Mouse (Mus musculus) G1E (cell line): Measurements from ENCODE around the gene Dyrk1a. TPM values are rescaled to one million over a fixed set of nuclear protein-coding genes. Genes with fewer than 3 reads are reported as not detected.

Experiments used
- ATAC-seq: 2 replicates; pipeline ENCODE4 v1.8.0; 2016; ENCODE audit warnings: mild to moderate bottlenecking; ENCODE audit not compliant: insufficient number of reproducible peaks, poor library complexity, low FRiP score, severe bottlenecking; ENCODE audit errors: extremely low read depth
- DNase-seq: peaks from one replicate; pipeline ENCODE4 v3.0.0; 2012; ENCODE audit warnings: low spot score
- H3K27me3 ChIP-seq: 2 replicates; pipeline ENCODE4 v1.6.1; 2012; ENCODE audit warnings: mild to moderate bottlenecking, low read length, inconsistent platforms; ENCODE audit not compliant: insufficient read depth
- H3K36me3 ChIP-seq: replicated peaks from 2 replicates; pipeline ENCODE3; 2012; ENCODE audit warnings: mild to moderate bottlenecking, inconsistent platforms
- H3K4me1 ChIP-seq: 2 replicates; pipeline ENCODE4 v1.6.1; 2012; ENCODE audit warnings: low read depth, low read length, inconsistent platforms, mixed read lengths; ENCODE audit not compliant: insufficient read depth
- H3K4me3 ChIP-seq: 2 replicates; pipeline ENCODE4 v1.5.1; 2012; ENCODE audit warnings: low read depth, mild to moderate bottlenecking, inconsistent platforms, low read length, moderate library complexity, mixed read lengths
- H3K9me3 ChIP-seq: replicated peaks from 2 replicates; pipeline ENCODE4 v1.6.1; 2012; ENCODE audit warnings: inconsistent platforms
- CTCF ChIP-seq: IDR thresholded peaks from 2 replicates; pipeline ENCODE4 v1.5.1; 2012; ENCODE audit warnings: low read depth, low read length, inconsistent platforms, mixed read lengths
- GATA1 ChIP-seq: IDR thresholded peaks from 2 replicates; pipeline ENCODE4 v1.6.1; 2012; ENCODE audit warnings: borderline replicate concordance, low read length, inconsistent platforms, mixed read lengths
- GATA2 ChIP-seq: IDR thresholded peaks from 2 replicates; pipeline ENCODE4 v1.6.1; 2012; ENCODE audit warnings: low read depth, low read length, inconsistent platforms, borderline replicate concordance
- POLR2AphosphoS5 ChIP-seq: IDR thresholded peaks from 2 replicates; pipeline ENCODE4 v1.6.1; 2012; ENCODE audit warnings: low read depth, low read length, inconsistent platforms; ENCODE audit not compliant: insufficient replicate concordance
- TAL1 ChIP-seq: conservative IDR thresholded peaks from 2 replicates; pipeline ENCODE4 v1.6.1; 2012; ENCODE audit warnings: low read depth, low read length, inconsistent platforms, mixed read lengths
- polyA plus RNA-seq: library from polyadenylated mRNA; stranded (reverse); fragments of >175 nt; gene quantifications from 2 replicates; pipeline ENCODE4 v1.2.3, GENCODE M21; 2012
- total RNA-seq, 2 experiments: library from RNA; stranded (forward) in 1 of 2; stranded (reverse) in 1 of 2; fragments of 200-1000 nt in 1 of 2; fragments of >200 nt in 1 of 2; fragmentation: Nextera tagmentation in 1 of 2; gene quantifications; 2 replicates each; pipeline ENCODE4 v1.2.3; 2014 to 2017

The Dyrk1a gene
- total RNA-seq (2014; fragmentation: Nextera tagmentation) (97.8 and 106 TPM in 2 replicates), total RNA-seq (2017) (55.8 and 67.3 TPM in 2 replicates), polyA plus RNA-seq (14.5 and 15.9 TPM in 2 replicates)

GRCm38 (mm10) chr16:94569229-94570176 is at the start of gene Dyrk1a:
TSS of gene Dyrk1a (plus strand) at chr16:94570010.
- TF ChIP-seq GATA1 (no peak), TAL1 (no peak), GATA2 (no peak)
- Histone ChIP-seq H3K36me3 (peaks cover 14% of the 10 kb centered on the region), H3K4me3 (peak within 1 kb of the TSS; percentile 89), H3K4me1 (peaks cover 39% of the 10 kb centered on the region), H3K9me3 (no peaks in the 10 kb centered on the region), H3K27me3 (peaks cover 6% of the 10 kb centered on the region; the same call in 1 of the 2 replicates)
- peak; percentile 95 for ATAC-seq
- peak; percentile 95 for DNase-seq

- H3K4me1 ChIP-seq: peaks cover 31% of the 10 kb centered on the region
- no peak for TF ChIP-seq TAL1
- no peak for TF ChIP-seq GATA2
- TF ChIP-seq GATA1: no peak
- TF ChIP-seq CTCF: no peak
- TF ChIP-seq POLR2AphosphoS5: no peak
Measured at GRCm38 (mm10) chr16:94523594-94524377, 46.0 kb upstream of the Dyrk1a start.

GRCm38 (mm10) chr16:94524691-94525090 is 45.1 kb upstream of the Dyrk1a start:
- no peak for TF ChIP-seq TAL1
- H3K27me3 ChIP-seq: no peaks in the 10 kb centered on the region
- no peaks in the 10 kb centered on the region for H3K9me3 ChIP-seq
- peaks cover 39% of the 10 kb centered on the region for H3K36me3 ChIP-seq
- H3K4me3 ChIP-seq: no peak overlapping the region; the same call in 1 of the 2 replicates
- no peak for ATAC-seq
- DNase-seq: no peak
- H3K4me1 ChIP-seq: peaks cover 29% of the 10 kb centered on the region

More at GRCm38 (mm10) chr16:94523594-94524377, 46.0 kb upstream of the Dyrk1a start:
- Histone ChIP-seq H3K4me3 (no peak overlapping the region), H3K36me3 (peaks cover 49% of the 10 kb centered on the region), H3K9me3 (no peaks in the 10 kb centered on the region), H3K27me3 (no peaks in the 10 kb centered on the region)
- DNase-seq (no peak), ATAC-seq (no peak)

DNA sequence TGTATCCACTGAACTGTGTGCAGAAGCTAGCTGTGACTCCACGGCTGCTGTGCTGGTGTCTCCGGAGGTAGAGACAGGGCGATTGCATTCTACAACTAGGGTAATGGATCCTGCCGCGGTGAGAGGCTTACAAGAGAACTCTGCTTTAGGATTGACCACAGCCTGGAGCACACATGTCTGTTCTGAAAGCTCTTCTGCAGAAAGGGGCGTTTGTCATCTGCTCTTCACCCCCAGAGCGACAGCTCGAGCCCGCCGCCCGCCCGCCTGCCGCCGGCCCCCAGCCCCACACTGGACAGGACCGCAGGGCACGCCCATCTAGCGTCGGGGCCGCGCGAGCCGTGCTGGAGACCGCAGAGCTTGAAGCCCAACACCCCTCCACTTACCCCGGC is 43.9 kb upstream of the Dyrk1a start:
- H3K4me1 ChIP-seq: peaks cover 29% of the 10 kb centered on the region
- H3K4me3 ChIP-seq: peak overlapping the region; percentile 86
- no peaks in the 10 kb centered on the region for H3K9me3 ChIP-seq
- DNase-seq: no peak
- TF ChIP-seq GATA1: no peak
- no peak for TF ChIP-seq TAL1
- no peak for TF ChIP-seq POLR2AphosphoS5
- TF ChIP-seq CTCF: no peak
- no peak for TF ChIP-seq GATA2
- ATAC-seq: peak; percentile 11; the same call in 1 of the 2 replicates
- H3K36me3 ChIP-seq: peaks cover 30% of the 10 kb centered on the region
- H3K27me3 ChIP-seq: no peaks in the 10 kb centered on the region

- Histone ChIP-seq H3K4me3 (peak within 1 kb of the TSS; percentile 86), H3K27me3 (no peaks in the 10 kb centered on the region), H3K36me3 (peaks cover 25% of the 10 kb centered on the region), H3K4me1 (peaks cover 29% of the 10 kb centered on the region), H3K9me3 (no peaks in the 10 kb centered on the region)
- DNase-seq (peak; percentile 91), ATAC-seq (peak; percentile 82)
- TF ChIP-seq CTCF (no peak), GATA2 (no peak), POLR2AphosphoS5 (no peak), GATA1 (no peak), TAL1 (no peak)
Measured at GRCm38 (mm10) chr16:94526344-94527151, 43.3 kb upstream of the Dyrk1a start, which contains the start of gene Vps26c. TSS of gene Vps26c (minus strand) at chr16:94526830.
